Mouse (Mus musculus): ENCODE measurements at regions not wholly inside any gene's neighbourhood (a gene's known extent, or its start where the extent isn't known, plus 50 kb on each side); places are given as distances from the start of the nearest gene placed in this dataset.

DNA sequence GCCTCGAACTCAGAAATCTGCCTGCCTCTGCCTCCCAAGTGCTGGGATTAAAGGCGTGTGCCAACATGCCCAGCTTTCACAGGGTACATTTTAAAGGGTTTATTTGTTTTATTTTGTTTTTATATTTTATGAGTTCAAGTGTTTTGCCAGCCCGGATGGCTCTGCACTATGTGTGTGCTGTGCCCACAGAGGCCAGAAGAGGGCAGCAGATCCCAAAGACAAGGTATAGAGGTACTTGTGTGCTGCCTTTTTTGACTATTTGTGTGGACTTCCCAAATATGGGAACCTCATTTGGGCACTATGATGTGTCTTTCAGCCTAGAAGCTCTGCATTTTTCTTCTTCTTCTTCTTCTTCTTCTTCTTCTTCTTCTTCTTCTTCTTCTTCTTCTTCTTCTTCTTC, 176.4 kb upstream of the Azi2 start:
- TF ChIP-seq CTCF (conservative IDR thresholded peaks at IDR 0.05; ENCODE audit: low read length) (peak; percentile 69), NANOG (IDR thresholded peaks at IDR 0.05; ENCODE audit: borderline replicate concordance, low read length) (no peak), POU5F1 (IDR thresholded peaks at IDR 0.05; ENCODE audit: borderline replicate concordance, low read length) (no peak)

Data from E14TG2a.4 (cell line).